Mouse (Mus musculus): Measurements from ENCODE around the gene Adam1b.
"Not testable (repeated sequence)": the region's sequence is repeated elsewhere in the genome, so short reads cannot be mapped to it uniquely, and the experiment has no call there.

Gene Adam1b

GRCm38 (mm10) chr5:121503231-121503630 is at the start of gene Adam1b:
TSS of gene Adam1b (minus strand) at chr5:121503435.
- DNase-seq = no peak

- peak in 1 of 2 experiments; percentile 72 for DNase-seq
Observed at GRCm38 (mm10) chr5:121549196-121549595, 46.0 kb upstream of the Adam1b start.

GRCm38 (mm10) chr5:121547084-121547483 is 43.8 kb upstream of the Adam1b start:
- DNase-seq = no peak

- DNase-seq = peak; percentile 79 to 85
Observed at GRCm38 (mm10) chr5:121546530-121546895, 43.3 kb upstream of the Adam1b start.

- peak; percentile 96 to 98 for DNase-seq
Observed at GRCm38 (mm10) chr5:121545793-121546529, 42.7 kb upstream of the Adam1b start, which contains the start of gene Mapkapk5. TSS of gene Mapkapk5 (minus strand) at chr5:121545905.

- DNase-seq = peak in 1 of 2 experiments; percentile 70
Observed at GRCm38 (mm10) chr5:121544910-121545792, 41.9 kb upstream of the Adam1b start, which contains the start of the genes Adam1a and Gm42878. TSS of gene Adam1a (minus strand) at chr5:121545482. TSS of gene Gm42878 (minus strand) at chr5:121545482.

GRCm38 (mm10) chr5:121543370-121543769 is 40.1 kb upstream of the Adam1b start:
- DNase-seq = no peak

- DNase-seq = no peak
Observed at GRCm38 (mm10) chr5:121541235-121541634, 38.0 kb upstream of the Adam1b start.

GRCm38 (mm10) chr5:121540066-121540465 is 36.8 kb upstream of the Adam1b start:
- DNase-seq = no peak

- no peak for DNase-seq
Observed at GRCm38 (mm10) chr5:121537588-121537987, 34.4 kb upstream of the Adam1b start.

- no peak for DNase-seq
Observed at GRCm38 (mm10) chr5:121536921-121537555, 33.8 kb upstream of the Adam1b start.

- no peak for DNase-seq
Observed at GRCm38 (mm10) chr5:121535116-121535515, 31.9 kb upstream of the Adam1b start.

GRCm38 (mm10) chr5:121534521-121534920 is 31.3 kb upstream of the Adam1b start:
- DNase-seq = peak in 1 of 2 experiments; percentile 44

- no peak for DNase-seq
Observed at GRCm38 (mm10) chr5:121526961-121527360, 23.7 kb upstream of the Adam1b start.

GRCm38 (mm10) chr5:121526526-121526925 is 23.3 kb upstream of the Adam1b start:
- no peak for DNase-seq

GRCm38 (mm10) chr5:121525774-121526450 is 22.7 kb upstream of the Adam1b start:
- DNase-seq = no peak

GRCm38 (mm10) chr5:121519758-121520157 is 16.5 kb upstream of the Adam1b start:
- not testable (repeated sequence) for DNase-seq

GRCm38 (mm10) chr5:121518983-121519382 is 15.7 kb upstream of the Adam1b start:
- DNase-seq = no peak

GRCm38 (mm10) chr5:121510009-121510408 is 6.8 kb upstream of the Adam1b start:
- DNase-seq = peak in 1 of 2 experiments; percentile 1

- no peak for DNase-seq
Observed at GRCm38 (mm10) chr5:121506846-121507245, 3.6 kb upstream of the Adam1b start.

GRCm38 (mm10) chr5:121501424-121501996 is 1.7 kb downstream of the Adam1b start:
- DNase-seq = peak in 1 of 2 experiments; percentile 21

- peak in 1 of 2 experiments; percentile 12 for DNase-seq
Observed at GRCm38 (mm10) chr5:121500719-121501118, 2.5 kb downstream of the Adam1b start.

Measured in kidney, postnatal 25 days (tissue).